Mouse (Mus musculus) forebrain, embryonic 14.5 days (tissue): ENCODE measurements around the gene Slc17a8. TPM values are rescaled to one million over a fixed set of nuclear protein-coding genes. Genes with fewer than 3 reads are reported as not detected.
"Not testable (repeated sequence)": the region's sequence is repeated elsewhere in the genome, so short reads cannot be mapped to it uniquely, and the experiment has no call there.

Experiments used
- ATAC-seq: fragments of 200-750 bp; cut with Nextera tagmentation; 2 replicates; pipeline ENCODE4 v1.8.0; 2017; ENCODE audit warnings: mild to moderate bottlenecking, moderate library complexity
- DNase-seq: peaks from one replicate; pipeline ENCODE4 v3.0.0-alpha.2; 2015; ENCODE audit warnings: low spot score
- H3K27ac ChIP-seq: fragments of 300-500 bp; sonication (generic); 2 replicates; pipeline ENCODE4 v1.5.1; 2014; ENCODE audit warnings: low read depth, mild to moderate bottlenecking, control low read depth, low read length, moderate library complexity
- H3K27me3 ChIP-seq: fragments of 300-500 bp; sonication (generic); replicated peaks from 2 replicates; pipeline ENCODE4 v1.6.1; 2014; ENCODE audit warnings: low read length, control low read depth, mixed read lengths; ENCODE audit not compliant: control insufficient read depth, insufficient read depth
- H3K36me3 ChIP-seq: fragments of 300-500 bp; sonication (generic); 2 replicates; pipeline ENCODE4 v1.6.1; 2014; ENCODE audit warnings: low read length, control low read depth; ENCODE audit not compliant: control insufficient read depth, insufficient read depth
- H3K4me1 ChIP-seq: fragments of 300-500 bp; sonication (generic); 2 replicates; pipeline ENCODE4 v1.6.1; 2014; ENCODE audit warnings: antibody characterized with exemption, low read length, control low read depth; ENCODE audit not compliant: control insufficient read depth, insufficient read depth
- H3K4me2 ChIP-seq: fragments of 300-500 bp; sonication (generic); 2 replicates; pipeline ENCODE4 v1.6.1; 2014; ENCODE audit warnings: mild to moderate bottlenecking, control low read depth, low read length
- H3K4me3 ChIP-seq: fragments of 300-500 bp; sonication (generic); 2 replicates; pipeline ENCODE4 v1.5.1; 2014; ENCODE audit warnings: low read depth, low read length, control low read depth
- H3K9ac ChIP-seq: fragments of 300-500 bp; sonication (generic); 2 replicates; pipeline ENCODE4 v1.6.1; 2014; ENCODE audit warnings: mild to moderate bottlenecking, low read length, control low read depth, moderate library complexity
- H3K9me3 ChIP-seq: fragments of 300-500 bp; sonication (generic); replicated peaks from 2 replicates; pipeline ENCODE4 v1.6.1; 2016; ENCODE audit warnings: low read length, control low read depth, mixed read lengths; ENCODE audit not compliant: control insufficient read depth
- WGBS: fragments of 180-500 bp; shearing (Covaris S2); extraction: QIAGEN DNeasy Blood & Tissue Kit; methylation state at CpG from one replicate; pipeline ENCODE4 v1.1.7; 2014; 5-methylcytosine and 5-hydroxymethylcytosine counted together
- polyA plus RNA-seq: library from polyadenylated mRNA; unstranded; fragments of >200 nt; fragmentation: Nextera tagmentation; extraction: Ambion mirVana; gene quantifications from 2 replicates; pipeline ENCODE4 v1.2.1, GENCODE M21; 2014

The Slc17a8 gene
- polyA plus RNA-seq, 1 experiment from 2014 or later = 0.11 TPM

DNA sequence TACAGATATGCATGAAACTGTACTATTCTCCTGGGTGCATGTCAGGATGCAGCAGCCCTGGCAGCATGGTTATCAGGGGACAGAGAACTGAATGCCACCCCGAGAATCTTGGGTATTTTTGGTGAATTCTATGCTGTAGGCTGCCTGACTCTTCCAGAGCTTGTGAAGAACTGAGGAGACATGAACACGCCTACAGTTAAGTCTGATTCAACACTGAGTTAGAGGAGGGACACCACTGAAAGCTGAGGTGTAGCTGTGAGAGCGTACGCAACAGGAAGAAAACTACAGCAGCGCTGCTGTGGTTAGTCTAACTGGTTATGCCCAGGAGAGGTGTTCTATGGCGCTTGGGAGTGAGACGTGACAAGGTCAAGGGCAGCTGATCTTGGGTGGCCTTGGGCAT, 67.2 kb downstream of the Slc17a8 start:
- not testable (repeated sequence) for DNase-seq, H3K4me2 ChIP-seq, H3K4me3 ChIP-seq, H3K36me3 ChIP-seq, ATAC-seq, H3K9ac ChIP-seq, H3K27me3 ChIP-seq, H3K27ac ChIP-seq, H3K4me1 ChIP-seq, H3K9me3 ChIP-seq
- 89% methylated on average over 7 of the region's 7 CpGs for WGBS

GRCm38 (mm10) chr10:89553015-89553414, 68.0 kb downstream of the Slc17a8 start:
- 82% methylated on average over 5 of the region's 5 CpGs for WGBS
- ATAC-seq (no peak), DNase-seq (no peak)
- Histone ChIP-seq H3K9me3 (no peaks in the 10 kb centered on the region), H3K4me3 (no peak overlapping the region), H3K27ac (no peak overlapping the region), H3K36me3 (no peaks in the 10 kb centered on the region), H3K27me3 (no peaks in the 10 kb centered on the region), H3K9ac (no peak overlapping the region), H3K4me1 (no peaks in the 10 kb centered on the region), H3K4me2 (no peak overlapping the region)

- DNase-seq (peak; percentile 38), ATAC-seq (no peak)
- no peak overlapping the region for H3K4me2 ChIP-seq
- no peaks in the 10 kb centered on the region for H3K4me1 ChIP-seq
- H3K4me3 ChIP-seq = no peak overlapping the region
- H3K27ac ChIP-seq = no peak overlapping the region
- H3K27me3 ChIP-seq = no peaks in the 10 kb centered on the region
- H3K9me3 ChIP-seq = no peaks in the 10 kb centered on the region
- WGBS = 77% methylated on average over 4 of the region's 4 CpGs
- H3K36me3 ChIP-seq = no peaks in the 10 kb centered on the region
- H3K9ac ChIP-seq = no peak overlapping the region
Measured at GRCm38 (mm10) chr10:89551657-89552056, 69.4 kb downstream of the Slc17a8 start.

- Histone ChIP-seq H3K4me2 (no peak overlapping the region), H3K9me3 (no peaks in the 10 kb centered on the region), H3K4me1 (no peaks in the 10 kb centered on the region), H3K4me3 (no peak overlapping the region), H3K27ac (no peak overlapping the region), H3K27me3 (no peaks in the 10 kb centered on the region), H3K36me3 (no peaks in the 10 kb centered on the region), H3K9ac (no peak overlapping the region)
- no peak for ATAC-seq
- no peak for DNase-seq
- WGBS = 64% methylated on average over 6 of the region's 6 CpGs
Measured at GRCm38 (mm10) chr10:89548028-89548427, 73.0 kb downstream of the Slc17a8 start.

DNA sequence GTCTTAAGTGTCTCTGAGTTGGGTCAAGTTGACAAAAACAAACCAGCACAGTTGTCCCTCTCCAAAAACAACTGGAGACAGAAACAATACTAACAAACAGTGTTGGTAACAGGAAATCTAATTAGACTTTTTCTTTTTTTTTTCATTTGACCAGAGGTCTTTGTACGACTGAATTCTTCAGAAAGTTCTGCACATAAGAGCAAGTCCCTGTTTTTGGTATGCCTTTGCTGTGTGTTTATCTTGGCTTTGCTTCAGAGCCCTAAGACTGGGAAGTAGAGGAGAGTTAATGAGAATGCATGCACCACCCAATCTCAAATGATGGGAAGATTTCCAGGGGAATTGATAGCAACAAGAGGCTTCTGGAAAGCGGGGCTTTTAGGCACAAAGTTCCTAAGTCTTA, 74.1 kb downstream of the Slc17a8 start:
- WGBS = 78% methylated on average over 2 of the region's 2 CpGs

DNA sequence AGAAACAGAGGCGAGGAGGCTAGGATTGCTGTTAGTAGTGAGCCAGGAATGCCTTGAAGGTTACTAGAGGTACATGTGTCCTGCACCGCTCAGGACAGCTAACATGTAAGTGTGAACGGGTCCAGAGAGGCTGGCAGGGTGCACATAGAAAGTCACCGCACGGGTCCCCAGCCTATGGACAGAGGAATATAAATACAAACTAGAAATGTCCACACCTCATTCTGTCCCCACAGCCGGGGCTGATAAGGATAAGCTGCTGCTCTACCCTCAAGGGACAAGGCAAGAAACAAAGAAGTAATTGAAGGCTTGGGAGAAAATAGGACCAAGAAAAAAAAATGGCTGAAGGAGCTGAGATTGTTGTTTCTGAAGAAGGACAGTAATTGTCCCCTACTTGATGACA, 77.2 kb downstream of the Slc17a8 start:
- Histone ChIP-seq H3K27me3 (no peaks in the 10 kb centered on the region), H3K27ac (no peak overlapping the region), H3K4me3 (no peak overlapping the region), H3K4me2 (no peak overlapping the region), H3K36me3 (no peaks in the 10 kb centered on the region), H3K9me3 (no peaks in the 10 kb centered on the region), H3K4me1 (no peaks in the 10 kb centered on the region), H3K9ac (no peak overlapping the region)
- 82% methylated on average over 6 of the region's 6 CpGs for WGBS
- ATAC-seq (no peak), DNase-seq (no peak)

More for the DNA sequence above, 74.1 kb downstream of the Slc17a8 start:
- no peaks in the 10 kb centered on the region for H3K27me3 ChIP-seq
- no peak for DNase-seq
- no peak for ATAC-seq
- H3K4me1 ChIP-seq = no peaks in the 10 kb centered on the region
- H3K4me3 ChIP-seq = no peak overlapping the region
- H3K4me2 ChIP-seq = no peak overlapping the region
- H3K36me3 ChIP-seq = no peaks in the 10 kb centered on the region
- no peak overlapping the region for H3K27ac ChIP-seq
- no peaks in the 10 kb centered on the region for H3K9me3 ChIP-seq
- no peak overlapping the region for H3K9ac ChIP-seq

GRCm38 (mm10) chr10:89542321-89542720, 78.7 kb downstream of the Slc17a8 start:
- Histone ChIP-seq H3K9me3 (no peaks in the 10 kb centered on the region), H3K9ac (no peak overlapping the region), H3K36me3 (no peaks in the 10 kb centered on the region), H3K4me2 (no peak overlapping the region), H3K4me1 (no peaks in the 10 kb centered on the region), H3K27me3 (no peaks in the 10 kb centered on the region), H3K27ac (no peak overlapping the region), H3K4me3 (no peak overlapping the region)
- ATAC-seq (no peak), DNase-seq (no peak)
- 91% methylated on average over 3 of the region's 3 CpGs for WGBS

GRCm38 (mm10) chr10:89532929-89533727, 87.9 kb downstream of the Slc17a8 start, which contains the start of gene Nr1h4:
TSS of gene Nr1h4 (minus strand) at chr10:89533585.
- H3K4me2 ChIP-seq = no peak within 1 kb of the TSS
- no peaks in the 10 kb centered on the region for H3K9me3 ChIP-seq
- H3K4me1 ChIP-seq = peaks cover 3% of the 10 kb centered on the region; the same call in 1 of the 2 replicates
- DNase-seq (peak; percentile 33), ATAC-seq (no peak)
- H3K27ac ChIP-seq = no peak within 1 kb of the TSS; the same call in 1 of the 2 replicates
- no peaks in the 10 kb centered on the region for H3K36me3 ChIP-seq
- 65% methylated on average over 17 of the region's 17 CpGs for WGBS
- H3K4me3 ChIP-seq = no peak within 1 kb of the TSS
- no peak within 1 kb of the TSS for H3K9ac ChIP-seq
- no peaks in the 10 kb centered on the region for H3K27me3 ChIP-seq

GRCm38 (mm10) chr10:89532451-89532850, 88.6 kb downstream of the Slc17a8 start:
- peaks cover 3% of the 10 kb centered on the region; the same call in 1 of the 2 replicates for H3K4me1 ChIP-seq
- no peak for ATAC-seq
- WGBS = 69% methylated on average over 5 of the region's 5 CpGs

More at GRCm38 (mm10) chr10:89532451-89532850, 88.6 kb downstream of the Slc17a8 start:
- Histone ChIP-seq H3K9me3 (no peaks in the 10 kb centered on the region), H3K27me3 (no peaks in the 10 kb centered on the region), H3K9ac (no peak overlapping the region), H3K4me3 (no peak overlapping the region), H3K4me2 (no peak overlapping the region), H3K27ac (no peak overlapping the region; the same call in 1 of the 2 replicates), H3K36me3 (no peaks in the 10 kb centered on the region)
- no peak for DNase-seq
